Mouse (Mus musculus) liver, postnatal 0 days (tissue): ENCODE data around the gene Rogdi.

Source experiments
- CTCF ChIP-seq: sonication (generic); IDR thresholded peaks from 2 replicates; pipeline ENCODE4 v1.5.1; 2016; ENCODE audit warnings: antibody characterized with exemption, low read depth
- EP300 ChIP-seq: IDR thresholded peaks from 2 replicates; pipeline ENCODE4 v1.6.1; 2016; ENCODE audit warnings: antibody characterized with exemption, low read depth, mild to moderate bottlenecking

- TF ChIP-seq CTCF (no peak), EP300 (no peak)
These were observed 32.0 kb upstream of the Rogdi start for GRCm38 (mm10) chr16:5045322-5045721.
